Mouse (Mus musculus): ENCODE data around the gene Hmcn1. TPM values are rescaled to one million over a fixed set of nuclear protein-coding genes. Genes with fewer than 3 reads are reported as not detected.

Gene Hmcn1
- total and polyA plus RNA-seq, 2 experiments: 1.0 to 2.7 TPM

DNA sequence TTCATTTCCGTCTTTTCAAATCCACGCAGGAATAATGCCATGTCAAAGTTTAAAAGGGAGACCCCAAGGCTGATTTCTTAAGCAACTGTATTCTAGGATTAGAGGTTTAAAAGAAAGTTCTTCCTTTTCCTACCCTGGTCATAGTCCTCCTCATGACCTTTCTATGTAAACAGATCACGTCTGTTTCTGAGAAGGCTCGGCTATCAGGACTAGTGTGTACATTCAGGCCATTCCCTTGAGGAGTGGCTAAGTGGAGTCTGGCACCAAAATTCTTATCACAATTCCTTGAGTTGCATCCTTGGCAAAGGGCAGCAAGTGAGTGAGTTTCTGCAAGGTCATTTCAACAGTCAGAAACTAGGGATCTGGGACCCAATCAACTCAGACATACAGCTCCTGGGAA, 56.4 kb downstream of the Hmcn1 start:
- WGBS: 45% methylated on average over 4 of the region's 4 CpGs
- peak; percentile 13 for DNase-seq (ENCODE audit: extremely low read depth, low read depth, low spot score)
- no peak overlapping the region for H3K4me3 ChIP-seq (ENCODE audit: insufficient read depth, low read depth, low read length)
- no peaks in the 10 kb centered on the region for H3K36me3 ChIP-seq (ENCODE audit: control insufficient read depth, insufficient read depth, low read length)
- TF ChIP-seq POLR2A (IDR thresholded peaks at IDR 0.05; ENCODE audit: extremely low read depth, insufficient read depth, low read length) (no peak), CTCF (IDR thresholded peaks at IDR 0.05; ENCODE audit: low read depth, low read length) (no peak)
- H3K79me2 ChIP-seq (ENCODE audit: control insufficient read depth, insufficient read depth, low read length): no peaks in the 10 kb centered on the region
- no peaks in the 10 kb centered on the region for H3K4me1 ChIP-seq (ENCODE audit: control insufficient read depth, insufficient read depth, low read length)
- H3K27ac ChIP-seq (replicated peaks; ENCODE audit: insufficient read depth, low read depth, low read length): no peak overlapping the region
- no peaks in the 10 kb centered on the region for H3K27me3 ChIP-seq (ENCODE audit: control insufficient read depth, insufficient read depth, low read length)
- no peak overlapping the region for H3K9ac ChIP-seq (ENCODE audit: low read depth, low read length)

DNA sequence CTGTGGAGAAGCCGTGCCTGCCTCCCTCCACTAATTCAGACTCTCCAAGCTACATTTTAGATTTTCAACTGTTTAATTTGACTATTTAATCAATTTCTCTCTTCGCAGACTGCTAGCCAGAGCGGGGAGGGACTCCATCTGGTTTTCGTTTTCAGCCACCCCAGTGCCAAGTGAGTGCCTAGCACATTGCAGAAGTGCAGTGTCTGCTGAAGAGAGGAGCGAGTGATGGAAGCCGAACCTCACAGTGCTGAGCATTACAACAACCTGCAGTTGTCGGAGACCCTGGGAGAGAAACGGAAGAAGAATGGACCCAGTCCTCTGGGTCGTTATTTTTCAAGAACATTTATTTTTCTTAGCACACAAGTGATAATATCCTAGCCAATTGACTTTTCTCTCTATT, 59.6 kb downstream of the Hmcn1 start:
- DNase-seq (ENCODE audit: extremely low read depth, low read depth, low spot score): no peak
- H3K4me1 ChIP-seq (ENCODE audit: control insufficient read depth, insufficient read depth, low read length): no peaks in the 10 kb centered on the region
- no peaks in the 10 kb centered on the region for H3K27me3 ChIP-seq (ENCODE audit: control insufficient read depth, insufficient read depth, low read length)
- H3K9ac ChIP-seq (ENCODE audit: low read depth, low read length): no peak overlapping the region
- no peak for TF ChIP-seq POLR2A (IDR thresholded peaks at IDR 0.05; ENCODE audit: extremely low read depth, insufficient read depth, low read length)
- TF ChIP-seq CTCF (IDR thresholded peaks at IDR 0.05; ENCODE audit: low read depth, low read length): no peak
- H3K27ac ChIP-seq (replicated peaks; ENCODE audit: insufficient read depth, low read depth, low read length): no peak overlapping the region
- H3K36me3 ChIP-seq (ENCODE audit: control insufficient read depth, insufficient read depth, low read length): no peaks in the 10 kb centered on the region
- no peaks in the 10 kb centered on the region for H3K79me2 ChIP-seq (ENCODE audit: control insufficient read depth, insufficient read depth, low read length)
- 66% methylated on average over 9 of the region's 9 CpGs for WGBS
- H3K4me3 ChIP-seq (ENCODE audit: insufficient read depth, low read depth, low read length): no peak overlapping the region

DNA sequence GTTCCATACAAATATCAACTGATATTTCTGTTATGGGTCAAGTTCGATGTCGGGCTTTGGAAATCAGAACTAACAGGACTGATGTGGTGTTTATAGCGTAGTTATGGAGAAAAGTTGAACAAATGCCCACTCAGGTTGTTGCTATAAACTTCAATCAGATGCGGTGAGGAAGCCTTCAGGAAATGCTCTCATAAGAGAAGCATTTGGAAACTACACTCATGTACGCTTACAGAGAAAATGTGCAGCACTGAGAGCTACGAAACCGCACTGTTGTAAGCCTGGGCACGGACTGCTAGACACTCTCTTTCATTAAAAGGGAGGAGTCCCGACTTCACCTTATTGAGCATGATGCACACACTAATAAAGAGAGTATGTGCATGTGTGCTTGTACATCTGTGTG, 72.4 kb downstream of the Hmcn1 start:
- H3K27me3 ChIP-seq (ENCODE audit: control insufficient read depth, insufficient read depth, low read length): no peaks in the 10 kb centered on the region
- no peak for TF ChIP-seq CTCF (IDR thresholded peaks at IDR 0.05; ENCODE audit: low read depth, low read length)
- no peak for TF ChIP-seq POLR2A (IDR thresholded peaks at IDR 0.05; ENCODE audit: extremely low read depth, insufficient read depth, low read length)
- no peak for DNase-seq (ENCODE audit: extremely low read depth, low read depth, low spot score)
- H3K27ac ChIP-seq (replicated peaks; ENCODE audit: insufficient read depth, low read depth, low read length): no peak overlapping the region
- H3K79me2 ChIP-seq (ENCODE audit: control insufficient read depth, insufficient read depth, low read length): no peaks in the 10 kb centered on the region
- no peaks in the 10 kb centered on the region for H3K4me1 ChIP-seq (ENCODE audit: control insufficient read depth, insufficient read depth, low read length)
- H3K4me3 ChIP-seq (ENCODE audit: insufficient read depth, low read depth, low read length): no peak overlapping the region
- H3K36me3 ChIP-seq (ENCODE audit: control insufficient read depth, insufficient read depth, low read length): no peaks in the 10 kb centered on the region
- no peak overlapping the region for H3K9ac ChIP-seq (ENCODE audit: low read depth, low read length)
- 78% methylated on average over 9 of the region's 9 CpGs for WGBS

DNA sequence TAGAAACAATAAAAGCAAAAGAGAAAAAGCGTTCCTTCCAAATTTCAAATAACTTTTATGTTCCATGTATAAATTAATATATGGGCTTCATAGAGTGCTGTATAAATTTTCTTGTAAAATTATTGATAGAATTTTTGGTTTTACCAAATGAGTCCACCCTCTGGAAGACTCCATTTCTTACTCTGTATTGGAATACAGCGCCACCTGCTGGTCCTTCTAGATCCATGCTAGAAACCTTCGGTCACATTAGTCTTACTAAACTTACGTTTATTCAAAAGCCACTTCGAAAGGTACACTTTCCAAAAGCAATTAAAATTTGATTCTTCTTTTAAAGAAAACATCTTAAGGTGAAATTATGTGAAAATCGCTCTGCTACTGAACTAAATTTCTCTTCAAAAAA, 73.0 kb downstream of the Hmcn1 start:
- no peaks in the 10 kb centered on the region for H3K4me1 ChIP-seq (ENCODE audit: control insufficient read depth, insufficient read depth, low read length)
- no peaks in the 10 kb centered on the region for H3K79me2 ChIP-seq (ENCODE audit: control insufficient read depth, insufficient read depth, low read length)
- H3K27me3 ChIP-seq (ENCODE audit: control insufficient read depth, insufficient read depth, low read length): no peaks in the 10 kb centered on the region
- 42% methylated on average over 6 of the region's 6 CpGs for WGBS
- no peak for TF ChIP-seq POLR2A (IDR thresholded peaks at IDR 0.05; ENCODE audit: extremely low read depth, insufficient read depth, low read length)
- TF ChIP-seq CTCF (IDR thresholded peaks at IDR 0.05; ENCODE audit: low read depth, low read length): no peak
- peak; percentile 49 for DNase-seq (ENCODE audit: extremely low read depth, low read depth, low spot score)
- no peak overlapping the region for H3K9ac ChIP-seq (ENCODE audit: low read depth, low read length)
- no peaks in the 10 kb centered on the region for H3K36me3 ChIP-seq (ENCODE audit: control insufficient read depth, insufficient read depth, low read length)
- H3K27ac ChIP-seq (replicated peaks; ENCODE audit: insufficient read depth, low read depth, low read length): no peak overlapping the region
- H3K4me3 ChIP-seq (ENCODE audit: insufficient read depth, low read depth, low read length): no peak overlapping the region

DNA sequence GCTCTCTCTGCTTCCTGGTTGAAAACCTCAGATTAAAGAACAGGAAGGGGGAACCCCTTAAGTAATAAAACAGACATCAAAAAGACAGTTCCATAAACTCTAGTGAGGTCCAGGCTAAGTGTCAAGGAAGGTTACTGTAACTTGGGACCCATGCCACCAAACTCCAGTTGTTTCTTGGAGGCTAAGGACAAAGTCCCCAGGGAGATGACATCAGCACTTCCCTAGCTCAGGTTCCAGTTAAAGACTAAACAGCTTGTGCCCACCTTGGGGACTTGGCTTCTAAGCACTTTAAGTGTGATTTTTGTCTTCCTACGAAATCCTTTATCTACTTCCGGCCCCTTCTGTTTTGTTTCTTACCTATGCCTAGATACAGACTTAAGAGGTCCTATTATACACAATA, 78.3 kb downstream of the Hmcn1 start:
- TF ChIP-seq POLR2A (IDR thresholded peaks at IDR 0.05; ENCODE audit: extremely low read depth, insufficient read depth, low read length) (no peak), CTCF (IDR thresholded peaks at IDR 0.05; ENCODE audit: low read depth, low read length) (no peak)
- H3K4me3 ChIP-seq (ENCODE audit: insufficient read depth, low read depth, low read length): no peak overlapping the region
- no peaks in the 10 kb centered on the region for H3K4me1 ChIP-seq (ENCODE audit: control insufficient read depth, insufficient read depth, low read length)
- no peak overlapping the region for H3K27ac ChIP-seq (replicated peaks; ENCODE audit: insufficient read depth, low read depth, low read length)
- H3K27me3 ChIP-seq (ENCODE audit: control insufficient read depth, insufficient read depth, low read length): no peaks in the 10 kb centered on the region
- no peak overlapping the region for H3K9ac ChIP-seq (ENCODE audit: low read depth, low read length)
- no peaks in the 10 kb centered on the region for H3K79me2 ChIP-seq (ENCODE audit: control insufficient read depth, insufficient read depth, low read length)
- DNase-seq (ENCODE audit: extremely low read depth, low read depth, low spot score): no peak
- WGBS: 77% methylated on average over 2 of the region's 2 CpGs
- H3K36me3 ChIP-seq (ENCODE audit: control insufficient read depth, insufficient read depth, low read length): no peaks in the 10 kb centered on the region

DNA sequence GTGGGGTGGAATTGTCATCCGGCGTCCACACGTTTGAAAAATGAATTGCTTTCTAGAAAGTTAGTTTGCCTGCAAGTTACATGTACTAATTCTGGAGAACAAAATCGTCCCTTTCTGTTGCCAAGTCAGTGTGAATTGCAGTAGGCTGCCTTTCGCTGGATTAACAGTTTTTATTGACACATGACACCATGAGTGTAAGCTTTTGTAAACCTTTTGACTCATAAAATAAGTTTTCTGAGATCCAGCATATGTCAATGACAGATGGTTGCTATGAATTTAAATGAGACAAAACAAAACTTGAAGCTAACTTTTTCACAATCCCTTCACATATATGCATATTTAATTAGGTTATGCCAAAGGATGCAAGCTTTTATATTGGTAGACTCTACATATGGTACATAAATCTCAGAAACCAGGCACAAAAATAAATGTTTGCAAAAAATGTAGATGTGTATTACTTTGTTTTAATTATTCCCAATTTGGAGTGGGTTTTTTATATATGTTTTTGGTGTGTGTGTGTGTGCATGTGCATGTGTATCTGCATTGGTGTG, 79.6 kb downstream of the Hmcn1 start:
- DNase-seq (ENCODE audit: extremely low read depth, low read depth, low spot score): no peak
- no peak overlapping the region for H3K4me3 ChIP-seq (ENCODE audit: insufficient read depth, low read depth, low read length)
- WGBS: 84% methylated on average over 5 of the region's 5 CpGs
- H3K9ac ChIP-seq (ENCODE audit: low read depth, low read length): no peak overlapping the region
- H3K4me1 ChIP-seq (ENCODE audit: control insufficient read depth, insufficient read depth, low read length): no peaks in the 10 kb centered on the region
- no peaks in the 10 kb centered on the region for H3K79me2 ChIP-seq (ENCODE audit: control insufficient read depth, insufficient read depth, low read length)
- TF ChIP-seq CTCF (IDR thresholded peaks at IDR 0.05; ENCODE audit: low read depth, low read length) (no peak), POLR2A (IDR thresholded peaks at IDR 0.05; ENCODE audit: extremely low read depth, insufficient read depth, low read length) (no peak)
- H3K27ac ChIP-seq (replicated peaks; ENCODE audit: insufficient read depth, low read depth, low read length): no peak overlapping the region
- H3K27me3 ChIP-seq (ENCODE audit: control insufficient read depth, insufficient read depth, low read length): no peaks in the 10 kb centered on the region
- no peaks in the 10 kb centered on the region for H3K36me3 ChIP-seq (ENCODE audit: control insufficient read depth, insufficient read depth, low read length)
